Mouse (Mus musculus) small intestine, adult 2 months (tissue): ENCODE results near the gene Triobp.
A peak's percentile ranks its signal among the peaks of the same experiment; 100 is the strongest.

ENCODE experiments used
- CTCF ChIP-seq: fragments of 200-500 bp; IDR thresholded peaks from 2 replicates; pipeline ENCODE4 v1.5.1; 2012; ENCODE audit warnings: low read depth, mild to moderate bottlenecking, control low read depth, inconsistent platforms, low read length, moderate library complexity, mixed read lengths; ENCODE audit not compliant: insufficient replicate concordance, insufficient read length; ENCODE audit errors: extremely low read depth
- POLR2A ChIP-seq: fragments of 200-500 bp; IDR thresholded peaks from 2 replicates; pipeline ENCODE4 v1.6.1; 2012; ENCODE audit warnings: low read depth, mild to moderate bottlenecking, control low read depth, inconsistent platforms, low read length, moderate library complexity

GRCm38 (mm10) chr15:78931577-78931976 is 15.9 kb upstream of the Triobp start:
- TF ChIP-seq CTCF (peak; percentile 77; the same call in 1 of the 2 replicates), POLR2A (no peak)
